Mouse (Mus musculus): Measurements from ENCODE around the gene Rere.

DNA sequence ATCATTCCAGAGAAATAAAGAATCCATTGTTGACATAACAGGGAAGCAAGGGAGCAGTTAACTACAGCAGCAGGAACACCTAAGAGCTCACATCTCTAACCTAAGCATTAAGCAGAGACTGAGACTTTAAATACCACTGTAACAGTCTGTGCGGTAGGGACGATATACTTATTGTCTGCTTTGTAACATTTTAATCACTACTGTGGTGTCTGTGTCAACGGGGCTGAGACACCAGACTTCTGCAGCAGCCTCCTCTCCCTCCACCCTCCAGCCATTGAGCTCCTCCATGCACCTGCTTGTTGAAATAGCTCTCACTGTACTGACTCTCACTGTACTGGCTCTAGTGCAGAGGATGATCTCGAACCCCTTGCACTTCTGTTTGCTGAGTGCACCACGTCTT, 98.8 kb downstream of the Rere start:
- no peak for TF ChIP-seq CTCF (IDR thresholded peaks at IDR 0.05; ENCODE audit: borderline replicate concordance, extremely low read depth, insufficient read depth, insufficient read length)
- no peak for TF ChIP-seq POLR2A (IDR thresholded peaks at IDR 0.05; ENCODE audit: borderline replicate concordance, extremely low read depth, insufficient read depth, insufficient read length, poor library complexity, severe bottlenecking)
